Mouse (Mus musculus) CD4-positive, CD25-positive, alpha-beta regulatory T cell, adult 4 months (primary cell): ENCODE results near the gene Wdr82. TPM values are rescaled to one million over a fixed set of nuclear protein-coding genes. Genes with fewer than 3 reads are reported as not detected.

Experiments
- ATAC-seq: one replicate; pipeline ENCODE4 v1.8.0; 2017
- polyA plus RNA-seq, 2 experiments: library from polyadenylated mRNA; unstranded; fragments of 100-300 nt; shearing (Covaris generic); gene quantifications; one replicate each; pipeline ENCODE4 v1.2.1; 2017

The Wdr82 gene
- 10 to 100 TPM; 46.5 to 47.3 TPM for polyA plus RNA-seq

DNA sequence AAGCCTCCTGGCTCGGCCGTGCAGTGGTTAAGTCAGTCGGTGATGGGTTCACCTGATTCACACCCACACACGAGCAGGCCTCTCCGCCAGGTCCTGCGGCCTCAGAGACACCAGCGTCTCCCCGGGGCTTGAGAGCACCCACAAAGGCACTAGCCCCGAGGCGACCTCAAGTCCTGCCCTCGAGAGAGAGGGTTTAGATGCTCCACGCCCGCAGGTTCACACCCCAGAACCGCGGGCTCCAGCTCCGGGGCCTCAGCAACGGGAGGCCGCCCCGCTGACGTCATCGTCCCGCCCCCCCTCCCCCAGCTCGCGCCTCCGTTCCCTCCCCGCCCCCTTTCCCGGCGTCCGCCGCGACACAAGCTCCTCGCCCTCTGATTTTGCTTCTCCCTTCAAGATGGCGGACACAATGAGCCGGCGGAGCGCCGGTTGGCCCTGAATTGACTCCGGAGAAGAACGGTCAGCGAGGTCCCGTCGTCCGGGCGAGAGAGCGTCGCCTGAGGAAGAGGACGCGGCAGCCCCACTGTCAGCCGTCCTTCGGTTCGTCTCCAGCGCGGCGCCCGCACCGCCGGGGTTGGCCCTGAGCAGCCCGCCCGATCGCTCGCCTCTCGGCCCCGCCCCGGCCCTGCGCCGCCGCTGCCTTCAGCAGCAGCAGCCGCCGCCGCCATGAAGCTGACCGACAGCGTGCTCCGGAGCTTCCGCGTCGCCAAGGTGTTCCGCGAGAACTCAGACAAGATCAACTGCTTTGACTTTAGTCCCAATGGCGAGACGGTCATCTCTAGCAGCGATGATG, at the start of gene Wdr82:
TSS of gene Wdr82 (plus strand) at position 373 of the 790 bp plus-strand sequence.
- ATAC-seq, result peak; percentile 81

DNA sequence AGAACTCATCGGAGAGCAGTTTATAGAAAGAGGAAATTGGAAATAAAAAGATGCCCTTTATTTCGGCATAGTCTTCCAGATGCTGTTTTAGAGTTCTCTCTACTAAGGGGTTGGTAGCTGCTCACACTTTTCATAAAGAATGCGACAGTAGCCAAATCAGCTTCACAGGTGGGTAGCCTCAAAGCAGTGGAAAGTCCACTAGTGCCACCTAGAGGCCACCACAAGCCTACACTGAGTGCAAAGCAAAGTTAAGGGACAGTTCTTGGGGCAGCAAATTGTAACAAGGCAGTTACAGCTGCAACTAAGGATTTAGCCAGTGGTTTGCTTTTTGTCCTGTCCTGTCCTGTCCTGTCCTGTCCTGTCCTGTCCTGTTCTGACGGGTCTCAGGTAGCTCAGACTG, 47.1 kb upstream of the Wdr82 start:
- no peak for ATAC-seq

DNA sequence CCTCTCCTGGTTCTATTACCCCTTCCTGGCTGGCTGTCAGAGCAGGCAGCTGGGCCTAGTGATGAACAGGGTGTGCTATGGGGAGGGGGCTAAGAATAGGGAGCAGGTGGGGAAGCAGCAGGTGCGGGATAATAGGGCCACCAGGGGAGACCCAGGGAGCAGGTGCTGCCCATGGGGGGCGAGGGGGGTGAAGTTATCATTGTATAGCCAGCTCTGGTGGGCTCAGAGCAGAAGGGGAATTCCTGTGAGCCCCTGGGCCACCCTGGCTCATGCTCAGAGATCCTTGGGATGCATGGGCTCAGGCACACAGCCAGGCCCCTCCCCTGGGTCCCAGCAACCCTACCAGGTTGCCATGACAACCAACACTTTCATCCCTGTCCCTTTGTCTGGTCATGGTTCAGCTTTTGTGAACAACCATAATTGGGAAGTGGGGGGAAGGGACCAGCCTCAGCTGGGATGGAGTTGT, 43.9 kb upstream of the Wdr82 start:
- ATAC-seq, result no peak

DNA sequence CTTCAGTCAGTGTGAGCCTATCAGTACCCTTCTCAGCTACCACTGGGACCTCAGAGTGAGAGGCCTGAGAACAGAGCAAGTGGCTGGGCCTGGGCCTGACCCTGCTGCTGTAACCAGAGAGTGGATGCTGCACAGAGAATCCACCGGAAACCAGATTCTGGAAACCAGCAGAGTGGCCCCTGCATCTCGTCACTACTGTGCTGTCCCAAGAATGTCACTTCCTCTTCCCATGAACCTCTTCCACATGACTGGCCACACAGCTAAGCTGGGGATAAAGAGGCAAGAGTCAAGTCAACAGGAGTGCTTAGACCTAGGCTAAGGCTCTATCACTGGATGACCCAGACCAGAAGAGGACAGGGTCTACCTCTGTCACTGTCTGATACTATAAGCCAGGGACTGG, 41.7 kb upstream of the Wdr82 start:
- ATAC-seq, result no peak

GRCm38 (mm10) chr9:106130250-106130649, 40.5 kb upstream of the Wdr82 start:
- no peak for ATAC-seq

- ATAC-seq, result no peak
Measured at GRCm38 (mm10) chr9:106137671-106138216, 33.0 kb upstream of the Wdr82 start.

DNA sequence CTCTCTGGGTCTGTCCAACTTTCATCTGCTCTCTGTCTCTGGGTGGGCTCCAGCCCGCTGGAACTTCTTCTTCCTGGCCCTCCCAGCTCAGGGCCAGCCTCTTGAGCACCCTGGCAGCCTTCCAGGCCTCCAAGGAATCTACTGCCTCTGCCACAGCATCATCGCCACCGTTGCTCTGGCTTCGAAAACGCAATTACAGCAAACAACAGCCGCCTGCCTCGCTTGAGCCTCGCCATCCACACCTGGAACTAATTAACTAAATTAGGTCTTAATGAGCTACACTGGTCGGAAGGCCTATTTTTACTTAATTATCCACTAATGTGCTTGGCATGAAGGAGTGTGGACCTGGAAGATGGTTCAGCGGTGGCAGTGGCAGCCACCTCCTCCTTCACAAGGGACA, 31.0 kb upstream of the Wdr82 start:
- no peak for ATAC-seq

- no peak for ATAC-seq
Measured at GRCm38 (mm10) chr9:106141955-106142354, 28.8 kb upstream of the Wdr82 start.

- ATAC-seq, result no peak
Measured at GRCm38 (mm10) chr9:106144176-106144575, 26.6 kb upstream of the Wdr82 start.

DNA sequence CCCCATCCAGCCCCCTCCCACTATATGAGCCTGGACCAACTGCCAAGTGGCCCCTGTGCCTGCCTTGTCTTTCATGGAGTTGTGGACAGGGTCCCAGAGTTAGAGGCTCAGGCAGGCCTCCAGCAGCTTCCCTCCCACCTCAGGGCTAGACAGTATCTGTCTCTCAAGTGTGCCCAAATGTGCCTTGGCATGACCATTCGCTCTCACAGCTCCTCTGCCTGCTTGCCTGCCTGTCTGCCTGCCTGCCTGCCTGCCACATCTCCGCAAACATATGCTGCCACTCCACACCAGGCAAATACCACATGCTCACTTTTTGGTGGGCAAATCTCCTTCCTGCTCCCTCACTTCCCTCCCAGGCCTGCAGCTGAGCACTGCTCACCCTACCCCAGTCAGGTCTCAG, 25.1 kb upstream of the Wdr82 start:
- ATAC-seq, result no peak

DNA sequence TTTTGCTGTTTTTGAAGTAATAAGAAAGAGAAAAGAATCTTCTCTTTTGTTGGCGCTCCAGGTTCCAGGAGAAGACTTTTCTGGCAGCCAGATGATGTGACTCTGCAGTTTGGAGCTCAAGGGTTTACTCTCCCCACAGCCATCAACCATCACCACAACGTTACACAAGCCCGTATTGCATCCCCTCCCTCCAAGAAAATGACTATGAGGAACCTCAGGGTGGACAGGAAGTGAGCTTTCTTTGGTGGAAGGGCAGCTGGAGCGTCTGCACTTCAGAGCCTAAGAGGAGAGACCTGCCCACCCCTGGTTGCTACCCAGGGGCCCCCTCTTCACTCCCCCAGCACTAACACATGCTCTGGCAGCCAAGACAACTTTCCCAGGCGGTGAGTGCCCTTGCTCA, 23.4 kb upstream of the Wdr82 start:
- ATAC-seq, result no peak

- no peak for ATAC-seq
Measured at GRCm38 (mm10) chr9:106147851-106148431, 22.8 kb upstream of the Wdr82 start.

DNA sequence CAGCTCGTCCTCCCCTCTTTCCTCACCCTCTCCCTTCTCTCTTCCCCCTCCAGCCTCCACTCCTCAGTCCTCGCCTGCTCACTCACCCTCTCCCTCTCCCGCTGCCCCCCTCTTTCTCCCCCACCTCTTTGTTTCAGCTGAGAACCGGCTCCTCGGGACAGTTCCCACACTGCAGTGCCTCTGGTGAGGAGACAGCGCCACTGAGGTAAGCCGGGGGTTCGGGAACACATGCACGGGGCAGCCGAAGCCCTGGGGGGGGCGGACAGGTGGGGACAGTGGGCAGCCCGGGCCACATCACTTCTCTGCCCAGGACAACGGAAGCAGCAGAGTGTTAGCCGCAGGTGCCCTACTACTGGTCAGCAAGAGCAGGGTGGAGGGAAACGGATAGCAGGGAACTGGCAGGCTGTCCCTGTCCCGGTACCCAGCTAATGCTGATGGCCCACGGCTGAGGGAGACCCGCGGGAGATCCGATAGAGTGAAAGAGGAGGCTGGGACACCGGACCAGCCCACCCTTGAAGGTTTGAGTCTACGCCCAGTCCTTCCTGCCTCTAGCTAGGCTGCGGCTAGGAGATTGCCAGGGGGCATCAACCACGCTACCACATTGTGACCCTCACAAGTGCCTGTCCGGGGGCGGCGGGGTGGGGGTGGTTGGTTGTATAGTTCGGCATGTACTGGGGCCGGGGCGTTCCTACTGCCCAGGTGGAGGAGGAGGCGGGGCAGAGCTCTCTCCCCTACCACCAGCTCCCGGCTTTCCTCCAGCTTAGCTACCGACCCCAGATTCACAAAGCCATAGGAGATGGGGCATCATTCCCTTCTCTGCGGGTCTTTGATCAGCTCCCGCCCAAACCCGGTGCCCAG, 22.0 kb upstream of the Wdr82 start:
- no peak for ATAC-seq

DNA sequence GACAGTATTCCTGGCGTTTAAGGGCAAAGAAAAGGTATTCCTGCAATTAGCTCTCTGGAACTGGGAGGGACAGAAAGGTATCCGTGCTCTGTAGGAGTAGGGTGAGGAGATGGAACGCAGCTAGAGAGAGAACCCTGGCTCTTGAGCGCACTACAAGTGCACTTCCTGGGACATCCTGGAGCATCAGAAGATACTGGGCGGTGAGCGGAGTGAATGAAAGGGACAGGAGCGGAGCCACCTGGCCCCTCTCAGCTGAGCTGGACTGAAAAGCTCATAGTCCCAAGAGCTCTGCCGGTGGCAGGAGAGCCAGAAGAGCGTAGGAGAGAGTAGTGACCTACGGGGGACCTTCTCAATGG, 21.4 kb upstream of the Wdr82 start:
- ATAC-seq, result no peak

DNA sequence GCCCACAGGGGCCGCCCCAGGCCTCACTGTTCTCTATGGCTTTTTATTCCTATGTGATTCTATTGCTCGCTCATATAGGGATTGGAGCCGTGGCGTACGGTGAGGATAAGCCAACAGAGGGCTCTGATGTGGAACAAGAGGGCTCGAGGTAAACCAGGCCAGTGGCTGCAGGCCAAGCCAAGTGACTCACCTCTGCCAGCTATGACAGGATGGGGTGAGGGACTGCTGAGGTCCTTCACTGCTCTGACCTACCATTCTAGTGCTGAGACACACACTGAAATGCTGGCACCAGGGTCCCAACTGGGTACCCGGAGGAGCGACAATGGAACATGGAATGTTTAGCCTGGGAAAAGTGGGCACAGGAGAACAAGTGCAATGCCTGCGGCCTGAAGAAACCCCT, 16.6 kb upstream of the Wdr82 start:
- no peak for ATAC-seq

- ATAC-seq, result no peak
Measured at GRCm38 (mm10) chr9:106156419-106156818, 14.3 kb upstream of the Wdr82 start.

GRCm38 (mm10) chr9:106156921-106157622, 13.7 kb upstream of the Wdr82 start:
- ATAC-seq, result no peak

DNA sequence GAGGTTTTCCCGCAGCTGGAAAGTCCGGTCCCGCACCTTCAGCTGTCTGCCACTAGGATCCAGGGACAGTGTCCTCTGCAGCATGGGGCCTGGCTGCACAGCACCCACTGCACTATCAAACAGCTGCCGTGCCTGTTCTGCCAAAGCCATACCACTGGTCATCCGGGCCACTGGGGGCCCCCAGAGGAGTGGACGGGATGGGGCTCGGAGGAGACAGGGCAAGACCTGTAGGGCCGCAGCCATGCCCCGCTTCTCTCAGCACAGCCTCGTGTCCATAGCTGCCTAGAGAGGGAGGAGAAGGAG, 13.2 kb upstream of the Wdr82 start:
- ATAC-seq, result no peak

- ATAC-seq, result no peak
Measured at GRCm38 (mm10) chr9:106158037-106158491, 12.7 kb upstream of the Wdr82 start, which contains the start of gene Glyctk. Gene Glyctk (minus strand): TSS chr9:106158138.

DNA sequence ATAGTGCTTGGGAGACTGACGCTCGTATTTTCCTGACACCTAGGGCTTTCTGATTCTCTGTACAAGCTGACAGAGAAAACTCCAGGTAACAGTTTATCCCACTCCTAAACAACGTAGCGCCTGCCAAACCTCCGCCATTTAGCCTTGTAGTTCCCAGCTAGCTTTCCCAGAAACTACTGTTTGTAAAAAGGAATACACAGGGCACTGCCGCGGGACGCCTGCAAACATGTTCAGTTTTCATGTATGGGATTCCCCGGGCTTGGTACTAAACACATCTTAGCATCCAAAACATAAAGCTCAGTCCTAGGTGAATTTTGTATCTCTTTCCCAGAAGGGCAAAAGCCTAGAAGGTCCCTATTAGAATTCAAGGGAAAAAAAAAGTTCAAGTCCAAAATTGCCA, 11.5 kb upstream of the Wdr82 start:
- ATAC-seq, result no peak

DNA sequence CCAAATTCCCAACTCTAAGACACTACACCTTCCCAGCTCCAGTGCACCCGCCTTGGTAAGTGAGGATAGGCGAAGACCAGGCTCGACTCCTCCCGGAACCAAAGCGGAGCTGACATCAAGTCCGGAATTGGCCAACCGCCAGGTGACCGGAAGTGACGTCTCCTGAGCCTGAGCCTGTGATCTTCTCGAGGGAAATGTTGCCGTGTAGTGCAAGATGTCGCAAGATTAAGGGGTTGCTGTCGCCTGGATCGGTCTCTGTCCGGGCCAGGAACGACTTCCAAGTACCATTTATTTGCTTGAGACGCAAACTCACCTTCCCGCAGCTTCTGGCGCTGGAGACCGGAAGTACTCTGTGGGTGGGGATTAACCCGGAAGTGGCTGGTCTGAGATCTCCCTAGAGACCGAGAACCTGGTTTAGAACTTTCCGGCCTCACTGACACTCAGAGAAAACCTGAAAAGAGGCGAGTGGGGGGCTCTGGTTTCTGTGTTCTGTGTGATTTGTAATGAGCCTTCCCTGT, 10.9 kb upstream of the Wdr82 start:
- peak; percentile 94 for ATAC-seq

DNA sequence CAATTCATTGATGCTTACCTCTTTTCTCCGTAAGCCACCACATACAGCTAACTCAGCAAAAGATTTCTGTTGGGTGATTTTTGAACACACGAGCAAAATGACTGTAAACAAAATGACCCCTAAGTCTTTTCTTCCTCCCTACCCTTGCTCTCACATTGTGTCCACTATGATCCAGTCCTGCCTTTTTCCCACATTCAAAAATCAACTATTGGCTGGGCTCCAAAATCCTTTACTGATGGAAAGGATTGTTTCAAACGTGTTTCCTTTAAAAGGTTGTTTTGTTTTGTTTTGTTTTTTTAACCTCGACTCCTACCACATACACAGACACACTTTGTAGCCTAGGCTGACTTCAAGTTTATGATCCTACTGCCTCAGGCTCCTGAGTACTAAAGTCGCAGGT, 10.3 kb upstream of the Wdr82 start:
- no peak for ATAC-seq
